Mouse (Mus musculus) gastrocnemius, postnatal 14 days (tissue): ENCODE measurements around the gene Slc25a13. TPM values are rescaled to one million over a fixed set of nuclear protein-coding genes. Genes with fewer than 3 reads are reported as not detected.
A peak's percentile ranks its signal among the peaks of the same experiment; 100 is the strongest.

Experiments
- DNase-seq: peaks from one replicate; pipeline ENCODE4 v3.0.0; 2021; ENCODE audit warnings: mixed read lengths
- intact Hi-C: fragments of 180-260 bp; cut with DNase I; formaldehyde crosslinking; loops from one replicate; pipeline ENCODE4 v1.15.1; 2025; ENCODE audit warnings: low total_unique reads
- total RNA-seq, 2 experiments: library from RNA; stranded (reverse); gene quantifications; 2 replicates each; pipeline ENCODE4 v1.2.3; 2021

The Slc25a13 gene
- total RNA-seq, 2 experiments from 2014 or later: 0.64 to 0.86 TPM

GRCm38 (mm10) chr6:6173935-6174561 is 42.9 kb downstream of the Slc25a13 start:
- no peak for DNase-seq
- intact Hi-C loops: no loop called here

GRCm38 (mm10) chr6:6173166-6173934 is 43.6 kb downstream of the Slc25a13 start:
- intact Hi-C loops: no loop called here
- no peak for DNase-seq

- no peak for DNase-seq
- intact Hi-C loops: no loop called here
Measured at GRCm38 (mm10) chr6:6168566-6169134, 48.3 kb downstream of the Slc25a13 start.

- no peak for DNase-seq
- intact Hi-C loops: no loop called here
Measured at GRCm38 (mm10) chr6:6167339-6168126, 49.4 kb downstream of the Slc25a13 start.

GRCm38 (mm10) chr6:6162993-6163623 is 53.9 kb downstream of the Slc25a13 start:
- no peak for DNase-seq
- intact Hi-C loops: no loop called here

GRCm38 (mm10) chr6:6162146-6162545 is 54.8 kb downstream of the Slc25a13 start:
- intact Hi-C loops: no loop called here
- DNase-seq: no peak

GRCm38 (mm10) chr6:6160645-6161426 is 56.1 kb downstream of the Slc25a13 start:
- DNase-seq: peak; percentile 13
- intact Hi-C loops: no loop called here

GRCm38 (mm10) chr6:6159221-6159859 is 57.6 kb downstream of the Slc25a13 start:
- intact Hi-C loops: no loop called here

GRCm38 (mm10) chr6:6153426-6153825 is 63.5 kb downstream of the Slc25a13 start:
- no peak for DNase-seq
- intact Hi-C loops: no loop called here

More at GRCm38 (mm10) chr6:6159221-6159859, 57.6 kb downstream of the Slc25a13 start:
- no peak for DNase-seq

GRCm38 (mm10) chr6:6150811-6151210 is 66.2 kb downstream of the Slc25a13 start:
- intact Hi-C loops: no loop called here
- DNase-seq: no peak

GRCm38 (mm10) chr6:6149751-6150150 is 67.2 kb downstream of the Slc25a13 start:
- intact Hi-C loops: no loop called here
- no peak for DNase-seq

GRCm38 (mm10) chr6:6149329-6149728 is 67.6 kb downstream of the Slc25a13 start:
- no peak for DNase-seq
- intact Hi-C loops: no loop called here

GRCm38 (mm10) chr6:6145412-6145811 is 71.6 kb downstream of the Slc25a13 start:
- intact Hi-C loops: no loop called here
- DNase-seq: no peak

GRCm38 (mm10) chr6:6143525-6143924 is 73.4 kb downstream of the Slc25a13 start:
- no peak for DNase-seq

GRCm38 (mm10) chr6:6140370-6140769 is 76.6 kb downstream of the Slc25a13 start:
- no peak for DNase-seq
- intact Hi-C loops: no loop called here

More at GRCm38 (mm10) chr6:6143525-6143924, 73.4 kb downstream of the Slc25a13 start:
- intact Hi-C loops: no loop called here

GRCm38 (mm10) chr6:6139061-6139460 is 77.9 kb downstream of the Slc25a13 start:
- intact Hi-C loops: no loop called here
- no peak for DNase-seq

GRCm38 (mm10) chr6:6136812-6137211 is 80.2 kb downstream of the Slc25a13 start:
- no peak for DNase-seq

GRCm38 (mm10) chr6:6134935-6135334 is 82.0 kb downstream of the Slc25a13 start:
- intact Hi-C loops: no loop called here

More at GRCm38 (mm10) chr6:6136812-6137211, 80.2 kb downstream of the Slc25a13 start:
- intact Hi-C loops: no loop called here

More at GRCm38 (mm10) chr6:6134935-6135334, 82.0 kb downstream of the Slc25a13 start:
- no peak for DNase-seq
